Mouse (Mus musculus): ENCODE data around the gene Noct.

Gene Noct

GRCm38 (mm10) chr3:51234752-51235055 is 10.5 kb downstream of the Noct start:
- CTCF ChIA-PET, result interaction anchor here (0.6 to 2.8 kb wide), 95 partner anchors 10 to 990 kb away, joined by 3 to 60 read pairs (median 4); partner anchors contain the start of genes Noct (in 4 of the 4), Elf2 (in 1 of the 4) and Ndufc1 (in 1 of the 4)
- POLR2A ChIA-PET, result interaction anchor here (0.6 to 3.9 kb wide), 40 partner anchors 9 to 249 kb away, joined by 3 to 41 read pairs (median 4); partner anchors contain the start of genes Noct (in 3 of the 4), Mgarp (in 1 of the 4) and Rab33b (in 1 of the 4)

GRCm38 (mm10) chr3:51238515-51238914 is 14.3 kb downstream of the Noct start:
- ChIA-PET CTCF (interaction anchor here in 2 of 4 experiments (0.6 to 0.8 kb wide), 2 partner anchors 8 to 51 kb away, joined by 3 to 4 read pairs; no protein-coding TSS in a partner anchor), POLR2A (interaction anchor here in 2 of 4 experiments (0.7 to 2.8 kb wide), 6 partner anchors 9 to 123 kb away, joined by 3 to 29 read pairs (median 4); no protein-coding TSS in a partner anchor)

DNA sequence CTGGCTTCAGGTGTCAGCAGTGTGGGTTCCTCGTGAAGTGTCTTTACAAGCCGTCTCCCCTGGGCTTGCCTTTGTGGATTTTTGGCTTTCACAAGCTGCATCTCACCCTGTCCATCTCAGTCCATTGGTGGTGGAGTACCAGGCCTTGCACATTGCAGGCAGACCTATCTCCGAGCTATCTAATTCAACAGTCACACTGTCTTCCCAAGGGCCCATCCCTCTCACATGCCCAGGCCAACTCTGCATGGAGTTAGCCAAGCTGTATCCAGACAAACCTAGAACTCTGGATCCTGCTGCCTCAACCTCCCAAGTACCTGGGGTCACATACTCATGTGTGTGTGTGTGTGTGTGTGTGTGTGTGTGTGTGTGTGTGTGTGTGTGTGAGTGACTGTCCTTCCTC is 15.3 kb downstream of the Noct start:
- ChIA-PET POLR2A (interaction anchor here in 2 of 4 experiments (1.1 to 2.8 kb wide), 2 partner anchors 8 to 12 kb away, joined by 4 to 14 read pairs; no protein-coding TSS in a partner anchor), CTCF (interaction anchor here in 1 of 4 experiments (1.0 kb wide), 1 partner anchor 11 kb away, joined by 3 read pairs; no protein-coding TSS in a partner anchor)

- ChIA-PET CTCF (interaction anchor here in 3 of 4 experiments (0.7 to 5.3 kb wide), 10 partner anchors 11 to 161 kb away, joined by 3 to 60 read pairs (median 4); partner anchors contain the start of gene Ndufc1 (in 1 of the 3)), POLR2A (interaction anchor here (0.7 to 5.5 kb wide), 15 partner anchors 9 to 149 kb away, joined by 3 to 41 read pairs (median 4); partner anchors contain the start of gene Mgarp (in 1 of the 4))
These were observed 23.5 kb downstream of the Noct start for GRCm38 (mm10) chr3:51247704-51248103.

DNA sequence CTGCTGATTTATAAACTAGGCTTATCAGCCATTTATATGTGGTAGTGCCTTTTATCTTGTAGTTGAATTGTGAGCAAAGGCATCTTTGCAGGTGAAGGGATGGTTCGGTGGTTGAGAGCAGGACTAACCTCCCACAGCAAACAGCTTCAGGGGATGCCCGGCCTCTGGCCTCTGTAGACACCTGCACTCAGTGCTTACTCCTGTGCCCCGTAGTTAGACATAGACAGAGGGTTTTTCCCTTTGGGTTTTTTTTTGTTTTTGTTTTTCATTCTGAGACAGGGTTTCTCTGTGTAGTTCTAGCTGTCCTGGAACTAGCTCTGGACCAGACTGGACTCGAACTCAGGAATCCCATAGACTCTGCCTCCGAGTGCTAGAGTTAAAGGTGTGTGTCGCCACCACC is 24.4 kb downstream of the Noct start:
- ChIA-PET POLR2A (interaction anchor here in 3 of 4 experiments (0.5 to 5.5 kb wide), 21 partner anchors 9 to 148 kb away, joined by 3 to 41 read pairs (median 5); partner anchors contain the start of genes Mgarp (in 1 of the 3) and Noct (in 1 of the 3)), CTCF (interaction anchor here (0.8 to 5.3 kb wide), 10 partner anchors 14 to 160 kb away, joined by 3 to 60 read pairs (median 4); partner anchors contain the start of gene Ndufc1 (in 1 of the 4))

DNA sequence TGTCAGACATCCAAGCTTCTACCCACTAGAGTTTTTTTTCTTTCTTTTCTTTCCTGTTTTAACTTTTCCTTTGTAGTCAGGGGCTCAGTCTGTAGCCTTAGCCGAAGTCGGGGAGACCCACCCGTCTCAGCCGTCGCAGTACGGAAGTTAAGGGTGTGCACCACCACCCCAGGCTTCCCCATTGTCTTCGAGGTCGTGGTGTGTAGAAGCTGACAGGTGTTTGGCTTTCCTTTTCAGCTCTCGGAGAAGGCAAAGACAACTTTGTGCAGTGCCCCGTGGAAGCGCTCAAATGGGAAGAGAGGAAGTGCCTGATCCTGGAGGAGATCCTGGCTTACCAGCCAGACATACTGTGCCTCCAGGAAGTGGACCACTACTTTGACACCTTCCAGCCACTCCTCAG is 25.2 kb downstream of the Noct start:
- POLR2A ChIA-PET, result interaction anchor here in 2 of 4 experiments (0.6 to 5.5 kb wide), 13 partner anchors 11 to 109 kb away, joined by 3 to 41 read pairs (median 5); partner anchors contain the start of gene Noct (in 1 of the 2)

GRCm38 (mm10) chr3:51249866-51250265 is 25.6 kb downstream of the Noct start:
- ChIA-PET POLR2A (interaction anchor here in 2 of 4 experiments (1.0 to 5.5 kb wide), 11 partner anchors 12 to 108 kb away, joined by 3 to 41 read pairs (median 5); partner anchors contain the start of gene Noct (in 1 of the 2)), CTCF (interaction anchor here in 3 of 4 experiments (1.0 to 5.3 kb wide), 5 partner anchors 16 to 101 kb away, joined by 3 to 60 read pairs (median 3); no protein-coding TSS in a partner anchor)

More for the DNA sequence above, 25.2 kb downstream of the Noct start:
- CTCF ChIA-PET, result interaction anchor here in 3 of 4 experiments (1.0 to 5.3 kb wide), 5 partner anchors 15 to 101 kb away, joined by 3 to 60 read pairs (median 3); no protein-coding TSS in a partner anchor

- CTCF ChIA-PET, result interaction anchor here in 1 of 4 experiments (1.3 kb wide), 1 partner anchor 17 kb away, joined by 3 read pairs; no protein-coding TSS in a partner anchor
- POLR2A ChIA-PET, result interaction anchor here in 3 of 4 experiments (1.0 to 5.5 kb wide), 5 partner anchors 11 to 30 kb away, joined by 3 to 41 read pairs (median 4); partner anchors contain the start of gene Noct (in 1 of the 3)
These were observed 26.8 kb downstream of the Noct start for GRCm38 (mm10) chr3:51251057-51251456.

GRCm38 (mm10) chr3:51252223-51252622 is 28.0 kb downstream of the Noct start:
- POLR2A ChIA-PET, result interaction anchor here in 2 of 4 experiments (1.0 to 5.5 kb wide), 4 partner anchors 13 to 28 kb away, joined by 4 to 41 read pairs (median 5); partner anchors contain the start of gene Noct (in 1 of the 2)
- CTCF ChIA-PET, result interaction anchor here in 3 of 4 experiments (1.0 to 1.4 kb wide), 2 partner anchors 18 kb away, joined by 3 read pairs; no protein-coding TSS in a partner anchor

- ChIA-PET CTCF (interaction anchor here in 3 of 4 experiments (1.0 to 2.0 kb wide), 3 partner anchors 18 to 19 kb away, joined by 3 to 8 read pairs (median 3); no protein-coding TSS in a partner anchor), POLR2A (interaction anchor here in 2 of 4 experiments (0.6 to 1.8 kb wide), 3 partner anchors 15 to 105 kb away, joined by 3 to 6 read pairs (median 3); no protein-coding TSS in a partner anchor)
These were observed 28.6 kb downstream of the Noct start for GRCm38 (mm10) chr3:51252689-51253402.

- POLR2A ChIA-PET, result interaction anchor here in 2 of 4 experiments (1.0 to 1.2 kb wide), 2 partner anchors 14 to 21 kb away, joined by 3 to 4 read pairs; no protein-coding TSS in a partner anchor
- CTCF ChIA-PET, result interaction anchor here in 2 of 4 experiments (1.0 to 2.0 kb wide), 2 partner anchors 21 kb away, joined by 4 to 8 read pairs; no protein-coding TSS in a partner anchor
These were observed 30.5 kb downstream of the Noct start for GRCm38 (mm10) chr3:51254784-51255183.

- CTCF ChIA-PET, result interaction anchor here in 2 of 4 experiments (1.2 to 3.9 kb wide), 3 partner anchors 21 to 33 kb away, joined by 3 to 22 read pairs (median 4); no protein-coding TSS in a partner anchor
- POLR2A ChIA-PET, result interaction anchor here in 3 of 4 experiments (0.6 to 2.3 kb wide), 6 partner anchors 8 to 129 kb away, joined by 4 to 10 read pairs (median 4); no protein-coding TSS in a partner anchor
These were observed 32.2 kb downstream of the Noct start for GRCm38 (mm10) chr3:51256450-51256849.

- ChIA-PET POLR2A (interaction anchor here in 3 of 4 experiments (0.5 to 2.3 kb wide), 8 partner anchors 10 to 24 kb away, joined by 3 to 10 read pairs (median 4); no protein-coding TSS in a partner anchor), CTCF (interaction anchor here in 3 of 4 experiments (0.7 to 3.9 kb wide), 3 partner anchors 23 to 31 kb away, joined by 3 to 22 read pairs (median 4); no protein-coding TSS in a partner anchor)
These were observed 33.8 kb downstream of the Noct start for GRCm38 (mm10) chr3:51258070-51258469.

DNA sequence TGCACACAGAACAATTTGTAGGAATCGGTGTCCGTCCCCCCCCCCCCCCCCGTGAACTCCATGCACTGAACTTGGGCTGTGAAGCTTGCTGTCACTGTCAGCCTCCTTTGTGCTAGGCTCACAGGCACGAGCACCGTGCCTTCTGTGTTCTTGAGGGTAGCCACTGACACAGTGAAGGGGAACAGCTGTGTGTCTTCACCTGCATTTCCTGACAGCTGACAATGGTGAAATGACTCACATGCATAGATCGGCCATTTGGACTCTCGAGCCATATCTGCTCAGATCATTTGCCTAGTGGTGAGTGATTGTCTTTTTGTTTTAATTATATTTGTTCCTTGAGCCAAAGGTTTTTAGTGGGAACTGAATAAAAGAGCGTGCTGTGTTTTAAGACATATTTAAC is 38.7 kb downstream of the Noct start:
- POLR2A ChIA-PET, result interaction anchor here in 3 of 4 experiments (0.6 to 1.2 kb wide), 5 partner anchors 12 to 68 kb away, joined by 3 to 5 read pairs (median 4); no protein-coding TSS in a partner anchor

DNA sequence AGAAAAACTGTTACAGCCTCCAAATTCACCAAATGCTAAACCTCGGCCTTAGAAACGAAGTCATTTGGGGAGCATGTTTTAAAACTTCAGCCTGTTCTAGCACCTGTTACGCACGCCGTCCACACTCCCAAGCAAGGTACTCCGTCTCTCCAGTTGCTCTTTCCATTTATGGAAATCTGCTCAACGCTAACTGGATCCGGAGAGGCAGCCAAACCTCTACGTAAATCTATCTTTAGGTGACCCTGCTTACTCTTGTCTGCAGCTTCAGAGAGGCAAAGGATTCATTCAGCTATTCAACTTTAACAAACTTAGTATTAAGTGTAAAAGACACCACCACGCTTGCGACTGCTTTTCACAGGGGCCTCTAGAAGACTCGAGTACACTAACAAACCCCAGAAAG is 44.2 kb downstream of the Noct start:
- POLR2A ChIA-PET, result interaction anchor here in 3 of 4 experiments (0.7 to 3.5 kb wide), 8 partner anchors 8 to 140 kb away, joined by 3 to 14 read pairs (median 3); partner anchors contain the start of gene Ndufc1 (in 1 of the 3)
- CTCF ChIA-PET, result interaction anchor here in 2 of 4 experiments (0.8 to 1.8 kb wide), 2 partner anchors 34 kb away, joined by 3 to 5 read pairs; no protein-coding TSS in a partner anchor

More for the DNA sequence above, 38.7 kb downstream of the Noct start:
- CTCF ChIA-PET, result interaction anchor here in 3 of 4 experiments (0.6 to 1.3 kb wide), 4 partner anchors 10 to 35 kb away, joined by 3 to 6 read pairs (median 5); no protein-coding TSS in a partner anchor

GRCm38 (mm10) chr3:51270069-51270817 is 46.0 kb downstream of the Noct start:
- ChIA-PET POLR2A (interaction anchor here in 1 of 4 experiments (0.8 kb wide), 1 partner anchor 9 kb away, joined by 3 read pairs; no protein-coding TSS in a partner anchor), CTCF (interaction anchor here in 2 of 4 experiments (0.5 to 1.0 kb wide), 2 partner anchors 19 to 58 kb away, joined by 3 to 8 read pairs; no protein-coding TSS in a partner anchor)

Data from embryonic stem cell, embryonic (primary cell).